Mouse (Mus musculus) urinary bladder, adult 18-20 months (tissue): ENCODE measurements around the gene Gm16181.

Experiments
- DNase-seq, 2 experiments: peaks; one replicate each; pipeline ENCODE4 v3.0.0; 2022; ENCODE audit warnings: low spot score in 2 of 2, mixed read lengths in 2 of 2

Gm16181 gene

GRCm38 (mm10) chr17:35250348-35251120, 29.9 kb downstream of the Gm16181 start:
- DNase-seq, result no peak

GRCm38 (mm10) chr17:35251162-35251719, 30.6 kb downstream of the Gm16181 start:
- no peak for DNase-seq

GRCm38 (mm10) chr17:35251981-35252380, 31.3 kb downstream of the Gm16181 start:
- no peak for DNase-seq

- no peak for DNase-seq
Observed at GRCm38 (mm10) chr17:35252619-35253292, 32.1 kb downstream of the Gm16181 start.

- DNase-seq, result no peak
Observed at GRCm38 (mm10) chr17:35253293-35254093, 32.9 kb downstream of the Gm16181 start.

GRCm38 (mm10) chr17:35254241-35255098, 33.8 kb downstream of the Gm16181 start:
- no peak for DNase-seq

- DNase-seq, result no peak
Observed at GRCm38 (mm10) chr17:35255301-35255700, 34.7 kb downstream of the Gm16181 start.

GRCm38 (mm10) chr17:35255704-35256103, 35.1 kb downstream of the Gm16181 start:
- DNase-seq, result no peak

GRCm38 (mm10) chr17:35257378-35257777, 36.7 kb downstream of the Gm16181 start:
- no peak for DNase-seq

GRCm38 (mm10) chr17:35257824-35258491, 37.3 kb downstream of the Gm16181 start:
- peak; percentile 90 to 92 for DNase-seq

- peak in 1 of 2 experiments; percentile 34 for DNase-seq
Observed at GRCm38 (mm10) chr17:35258492-35259478, 38.2 kb downstream of the Gm16181 start.

GRCm38 (mm10) chr17:35259621-35260020, 39.0 kb downstream of the Gm16181 start:
- DNase-seq, result no peak

GRCm38 (mm10) chr17:35261651-35262050, 41.0 kb downstream of the Gm16181 start:
- DNase-seq, result no peak

GRCm38 (mm10) chr17:35262664-35263522, 42.3 kb downstream of the Gm16181 start, which contains the start of gene H2-D1:
H2-D1 (plus strand) TSS chr17:35262730.
- peak; percentile 98 to 99 for DNase-seq

GRCm38 (mm10) chr17:35263523-35263883, 42.9 kb downstream of the Gm16181 start:
- DNase-seq, result no peak

GRCm38 (mm10) chr17:35267399-35268086, 46.9 kb downstream of the Gm16181 start:
- no peak for DNase-seq

- DNase-seq, result no peak
Observed at GRCm38 (mm10) chr17:35269653-35270347, 49.2 kb downstream of the Gm16181 start.
